Mouse (Mus musculus): ENCODE results near the gene Rad51b.

Rad51b gene

GRCm38 (mm10) chr12:79354621-79355020 lies 57.5 kb downstream of the Rad51b start:
- 0 out of 2 replicates have a peak, but pooled peaks cover 11% of the 10 kb centered on the region for H3K9me3 ChIP-seq (ENCODE audit: low read length)
- H3K4me1 ChIP-seq (replicated peaks; ENCODE audit: low read depth, low read length): no peaks in the 10 kb centered on the region
- TF ChIP-seq CTCF (conservative IDR thresholded peaks at IDR 0.05; ENCODE audit: low read length) (no peak), POU5F1 (IDR thresholded peaks at IDR 0.05; ENCODE audit: borderline replicate concordance, low read length) (no peak), NANOG (IDR thresholded peaks at IDR 0.05; ENCODE audit: borderline replicate concordance, low read length) (no peak)
- no peak overlapping the region for H3K4me3 ChIP-seq (replicated peaks; ENCODE audit: low read length)
- H3K36me3 ChIP-seq (ENCODE audit: insufficient read depth, low read length): 0 out of 2 replicates have a peak, but pooled peaks cover 4% of the 10 kb centered on the region
- no peaks in the 10 kb centered on the region for H3K27me3 ChIP-seq (ENCODE audit: insufficient read depth, low read length)

GRCm38 (mm10) chr12:79356138-79356537 lies 59.1 kb downstream of the Rad51b start:
- TF ChIP-seq NANOG (IDR thresholded peaks at IDR 0.05; ENCODE audit: borderline replicate concordance, low read length) (no peak), CTCF (conservative IDR thresholded peaks at IDR 0.05; ENCODE audit: low read length) (no peak), POU5F1 (IDR thresholded peaks at IDR 0.05; ENCODE audit: borderline replicate concordance, low read length) (no peak)
- Histone ChIP-seq H3K27me3 (ENCODE audit: insufficient read depth, low read length) (no peaks in the 10 kb centered on the region), H3K36me3 (ENCODE audit: insufficient read depth, low read length) (0 out of 2 replicates have a peak, but pooled peaks cover 4% of the 10 kb centered on the region), H3K4me3 (replicated peaks; ENCODE audit: low read length) (no peak overlapping the region), H3K4me1 (replicated peaks; ENCODE audit: low read depth, low read length) (no peaks in the 10 kb centered on the region), H3K9me3 (ENCODE audit: low read length) (0 out of 2 replicates have a peak, but pooled peaks cover 11% of the 10 kb centered on the region)

DNA sequence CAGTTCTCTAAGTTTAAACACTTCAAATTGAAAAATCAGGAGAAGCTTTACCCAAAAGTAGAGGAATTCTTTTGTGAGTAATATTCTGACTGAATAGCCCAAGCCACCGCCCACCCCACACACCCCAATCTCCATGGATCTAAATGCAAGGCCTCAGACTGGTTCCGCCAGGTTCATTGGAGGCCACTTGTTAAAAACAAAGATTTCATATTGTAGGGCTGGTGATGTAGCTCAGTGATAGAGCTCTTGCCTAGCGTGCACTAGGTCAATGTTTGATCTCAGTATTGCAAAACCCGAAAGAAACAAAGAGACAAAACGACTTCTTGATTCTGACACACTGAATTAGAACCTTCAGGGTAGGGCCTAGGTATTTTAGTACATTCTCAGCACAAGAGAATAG lies 60.5 kb downstream of the Rad51b start:
- Histone ChIP-seq H3K4me3 (replicated peaks; ENCODE audit: low read length) (no peak overlapping the region), H3K4me1 (replicated peaks; ENCODE audit: low read depth, low read length) (no peaks in the 10 kb centered on the region), H3K27me3 (ENCODE audit: insufficient read depth, low read length) (no peaks in the 10 kb centered on the region), H3K36me3 (ENCODE audit: insufficient read depth, low read length) (0 out of 2 replicates have a peak, but pooled peaks cover 4% of the 10 kb centered on the region), H3K9me3 (ENCODE audit: low read length) (0 out of 2 replicates have a peak, but pooled peaks cover 11% of the 10 kb centered on the region)
- TF ChIP-seq NANOG (IDR thresholded peaks at IDR 0.05; ENCODE audit: borderline replicate concordance, low read length) (no peak), POU5F1 (IDR thresholded peaks at IDR 0.05; ENCODE audit: borderline replicate concordance, low read length) (no peak), CTCF (conservative IDR thresholded peaks at IDR 0.05; ENCODE audit: low read length) (no peak)

DNA sequence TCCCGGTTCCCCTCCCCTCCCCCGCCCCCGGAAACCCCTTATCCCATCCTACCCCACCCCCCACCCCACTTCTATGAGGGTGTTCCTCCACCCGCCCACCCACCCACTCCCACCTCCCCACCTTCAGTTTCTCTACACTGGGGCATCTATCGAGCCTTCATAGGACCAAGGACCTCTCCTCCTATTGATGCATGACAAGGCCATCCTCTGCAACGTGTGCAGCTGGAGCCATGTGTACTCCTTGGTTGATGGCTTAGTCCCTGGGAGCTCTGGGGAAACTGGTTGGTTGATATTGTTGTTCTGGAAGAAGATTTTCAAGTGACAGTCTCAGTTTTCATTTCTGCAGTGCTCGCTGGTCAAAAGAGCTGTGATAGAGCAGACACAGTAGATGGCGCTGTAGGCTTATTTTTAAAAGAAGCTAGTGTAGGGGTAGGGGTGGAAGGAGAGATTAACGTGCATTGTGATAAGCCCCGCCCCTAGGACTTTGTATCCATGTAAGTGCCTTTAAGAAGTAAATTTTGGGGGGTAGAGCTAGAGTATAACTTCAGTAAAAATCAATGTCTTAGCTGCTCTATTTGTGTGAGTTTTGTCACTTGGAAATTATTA lies 61.6 kb downstream of the Rad51b start:
- Histone ChIP-seq H3K4me3 (replicated peaks; ENCODE audit: low read length) (no peak overlapping the region), H3K27me3 (ENCODE audit: insufficient read depth, low read length) (no peaks in the 10 kb centered on the region), H3K36me3 (ENCODE audit: insufficient read depth, low read length) (0 out of 2 replicates have a peak, but pooled peaks cover 4% of the 10 kb centered on the region), H3K4me1 (replicated peaks; ENCODE audit: low read depth, low read length) (no peaks in the 10 kb centered on the region), H3K9me3 (ENCODE audit: low read length) (0 out of 2 replicates have a peak, but pooled peaks cover 10% of the 10 kb centered on the region)
- TF ChIP-seq POU5F1 (IDR thresholded peaks at IDR 0.05; ENCODE audit: borderline replicate concordance, low read length): no peak
- TF ChIP-seq NANOG (IDR thresholded peaks at IDR 0.05; ENCODE audit: borderline replicate concordance, low read length): no peak
- peak; percentile 52 for TF ChIP-seq CTCF (conservative IDR thresholded peaks at IDR 0.05; ENCODE audit: low read length)

DNA sequence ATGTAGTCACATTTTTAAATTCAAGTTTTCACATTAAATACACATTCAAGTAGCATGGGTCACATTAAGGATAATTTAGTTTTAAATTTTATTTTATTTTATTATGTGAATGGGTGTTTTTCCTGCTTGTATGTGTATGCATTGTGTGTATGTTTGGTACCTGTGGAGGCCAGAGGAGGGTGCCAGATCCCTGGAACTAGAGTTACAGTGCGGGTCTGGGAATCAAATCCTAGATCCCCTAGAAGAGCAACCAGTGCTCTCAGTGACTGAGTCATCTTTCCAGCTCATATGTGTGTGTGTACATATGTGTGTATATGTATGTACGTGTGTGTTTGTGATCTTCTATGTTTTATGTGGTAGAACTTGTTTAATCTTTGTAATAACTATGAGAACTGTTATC lies 62.3 kb downstream of the Rad51b start:
- TF ChIP-seq NANOG (IDR thresholded peaks at IDR 0.05; ENCODE audit: borderline replicate concordance, low read length) (no peak), CTCF (conservative IDR thresholded peaks at IDR 0.05; ENCODE audit: low read length) (no peak), POU5F1 (IDR thresholded peaks at IDR 0.05; ENCODE audit: borderline replicate concordance, low read length) (no peak)
- H3K9me3 ChIP-seq (ENCODE audit: low read length): 0 out of 2 replicates have a peak, but pooled peaks cover 3% of the 10 kb centered on the region
- H3K36me3 ChIP-seq (ENCODE audit: insufficient read depth, low read length): 0 out of 2 replicates have a peak, but pooled peaks cover 2% of the 10 kb centered on the region
- H3K4me1 ChIP-seq (replicated peaks; ENCODE audit: low read depth, low read length): no peaks in the 10 kb centered on the region
- no peak overlapping the region for H3K4me3 ChIP-seq (replicated peaks; ENCODE audit: low read length)
- no peaks in the 10 kb centered on the region for H3K27me3 ChIP-seq (ENCODE audit: insufficient read depth, low read length)

GRCm38 (mm10) chr12:79362219-79362618 lies 65.1 kb downstream of the Rad51b start:
- no peaks in the 10 kb centered on the region for H3K4me1 ChIP-seq (replicated peaks; ENCODE audit: low read depth, low read length)
- H3K27me3 ChIP-seq (ENCODE audit: insufficient read depth, low read length): no peaks in the 10 kb centered on the region
- H3K36me3 ChIP-seq (ENCODE audit: insufficient read depth, low read length): no peaks in the 10 kb centered on the region
- TF ChIP-seq NANOG (IDR thresholded peaks at IDR 0.05; ENCODE audit: borderline replicate concordance, low read length) (no peak), POU5F1 (IDR thresholded peaks at IDR 0.05; ENCODE audit: borderline replicate concordance, low read length) (no peak), CTCF (conservative IDR thresholded peaks at IDR 0.05; ENCODE audit: low read length) (peak; percentile 71)
- no peak overlapping the region for H3K4me3 ChIP-seq (replicated peaks; ENCODE audit: low read length)
- no peaks in the 10 kb centered on the region for H3K9me3 ChIP-seq (ENCODE audit: low read length)

- no peak for TF ChIP-seq NANOG (IDR thresholded peaks at IDR 0.05; ENCODE audit: borderline replicate concordance, low read length)
- no peak for TF ChIP-seq CTCF (conservative IDR thresholded peaks at IDR 0.05; ENCODE audit: low read length)
- TF ChIP-seq POU5F1 (IDR thresholded peaks at IDR 0.05; ENCODE audit: borderline replicate concordance, low read length): no peak
- no peaks in the 10 kb centered on the region for H3K9me3 ChIP-seq (ENCODE audit: low read length)
- no peaks in the 10 kb centered on the region for H3K4me1 ChIP-seq (replicated peaks; ENCODE audit: low read depth, low read length)
- H3K36me3 ChIP-seq (ENCODE audit: insufficient read depth, low read length): no peaks in the 10 kb centered on the region
- H3K4me3 ChIP-seq (replicated peaks; ENCODE audit: low read length): no peak overlapping the region
- no peaks in the 10 kb centered on the region for H3K27me3 ChIP-seq (ENCODE audit: insufficient read depth, low read length)
Measured at GRCm38 (mm10) chr12:79364284-79364683, 67.2 kb downstream of the Rad51b start.

- no peak overlapping the region for H3K4me3 ChIP-seq (replicated peaks; ENCODE audit: low read length)
- no peaks in the 10 kb centered on the region for H3K36me3 ChIP-seq (ENCODE audit: insufficient read depth, low read length)
- no peak for TF ChIP-seq POU5F1 (IDR thresholded peaks at IDR 0.05; ENCODE audit: borderline replicate concordance, low read length)
- no peaks in the 10 kb centered on the region for H3K9me3 ChIP-seq (ENCODE audit: low read length)
- H3K4me1 ChIP-seq (replicated peaks; ENCODE audit: low read depth, low read length): 0 out of 2 replicates have a peak, but pooled peaks cover 5% of the 10 kb centered on the region
- H3K27me3 ChIP-seq (ENCODE audit: insufficient read depth, low read length): no peaks in the 10 kb centered on the region
Measured at GRCm38 (mm10) chr12:79368818-79369217, 71.7 kb downstream of the Rad51b start.

Data from E14TG2a.4 (cell line).